Mouse (Mus musculus): ENCODE results near the gene AI467606. TPM values are rescaled to one million over a fixed set of nuclear protein-coding genes. Genes with fewer than 3 reads are reported as not detected.

Gene AI467606
- polyA plus RNA-seq, 1 experiment from 2014 or later: 1.8 TPM

GRCm38 (mm10) chr7:127136181-127137071, 45.3 kb downstream of the AI467606 start:
- Histone ChIP-seq H3K27me3 (no peaks in the 10 kb centered on the region), H3K27ac (no peak overlapping the region), H3K9ac (no peak overlapping the region), H3K36me3 (no peaks in the 10 kb centered on the region), H3K4me3 (no peak overlapping the region), H3K4me1 (no peaks in the 10 kb centered on the region; the same call in 1 of the 2 replicates), H3K4me2 (no peak overlapping the region), H3K9me3 (no peaks in the 10 kb centered on the region)
- 84% methylated on average over 22 of the region's 22 CpGs for WGBS
- ATAC-seq (ENCODE audit: insufficient number of reproducible peaks, insufficient read depth, low FRiP score, low TSS enrichment, low read depth): no peak

GRCm38 (mm10) chr7:127137262-127138017, 46.3 kb downstream of the AI467606 start, which contains the start of gene Spn:
Gene Spn, minus strand, starts transcription at chr7:127137823.
- no peak within 1 kb of the TSS for H3K9ac ChIP-seq
- H3K27ac ChIP-seq: no peak within 1 kb of the TSS
- no peak within 1 kb of the TSS for H3K4me3 ChIP-seq
- no peaks in the 10 kb centered on the region for H3K9me3 ChIP-seq
- H3K4me1 ChIP-seq: no peaks in the 10 kb centered on the region; the same call in 1 of the 2 replicates
- H3K27me3 ChIP-seq: no peaks in the 10 kb centered on the region
- no peak for ATAC-seq (ENCODE audit: insufficient number of reproducible peaks, insufficient read depth, low FRiP score, low TSS enrichment, low read depth)
- no peaks in the 10 kb centered on the region for H3K36me3 ChIP-seq
- H3K4me2 ChIP-seq: no peak within 1 kb of the TSS
- WGBS: 73% methylated on average over 9 of the region's 9 CpGs

DNA sequence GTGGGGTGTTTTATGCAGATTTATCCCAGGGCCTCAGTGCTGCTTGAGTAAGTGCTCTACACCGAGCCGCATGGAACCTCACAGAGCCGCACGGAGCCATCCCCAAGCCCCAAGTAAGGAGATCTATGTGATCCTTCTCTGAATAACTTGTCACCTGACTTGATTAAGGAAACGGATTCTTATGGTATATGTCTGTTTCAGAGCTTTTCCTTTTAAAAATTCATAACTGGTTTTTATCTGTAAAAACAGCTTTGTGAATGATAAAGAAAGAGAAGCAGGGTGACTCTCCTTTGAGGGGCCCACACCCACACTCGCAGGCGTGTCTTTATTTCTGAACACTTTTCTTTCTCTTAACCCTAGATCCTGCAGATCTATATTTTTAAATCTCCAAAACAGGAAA, 47.9 kb downstream of the AI467606 start:
- Histone ChIP-seq H3K27ac (no peak overlapping the region), H3K4me2 (no peak overlapping the region), H3K4me3 (no peak overlapping the region), H3K36me3 (no peaks in the 10 kb centered on the region), H3K9ac (no peak overlapping the region), H3K9me3 (no peaks in the 10 kb centered on the region), H3K4me1 (no peaks in the 10 kb centered on the region; the same call in 1 of the 2 replicates), H3K27me3 (no peaks in the 10 kb centered on the region)
- 87% methylated on average over 7 of the region's 7 CpGs for WGBS
- no peak for ATAC-seq (ENCODE audit: insufficient number of reproducible peaks, insufficient read depth, low FRiP score, low TSS enrichment, low read depth)

GRCm38 (mm10) chr7:127139562-127139961, 48.4 kb downstream of the AI467606 start:
- WGBS: 62% methylated on average over 5 of the region's 5 CpGs
- H3K4me1 ChIP-seq: no peaks in the 10 kb centered on the region; the same call in 1 of the 2 replicates
- ATAC-seq (ENCODE audit: insufficient number of reproducible peaks, insufficient read depth, low FRiP score, low TSS enrichment, low read depth): no peak
- H3K27ac ChIP-seq: no peak overlapping the region
- H3K4me2 ChIP-seq: no peak overlapping the region
- H3K27me3 ChIP-seq: no peaks in the 10 kb centered on the region
- H3K9me3 ChIP-seq: no peaks in the 10 kb centered on the region
- no peaks in the 10 kb centered on the region for H3K36me3 ChIP-seq
- no peak overlapping the region for H3K4me3 ChIP-seq
- H3K9ac ChIP-seq: no peak overlapping the region

DNA sequence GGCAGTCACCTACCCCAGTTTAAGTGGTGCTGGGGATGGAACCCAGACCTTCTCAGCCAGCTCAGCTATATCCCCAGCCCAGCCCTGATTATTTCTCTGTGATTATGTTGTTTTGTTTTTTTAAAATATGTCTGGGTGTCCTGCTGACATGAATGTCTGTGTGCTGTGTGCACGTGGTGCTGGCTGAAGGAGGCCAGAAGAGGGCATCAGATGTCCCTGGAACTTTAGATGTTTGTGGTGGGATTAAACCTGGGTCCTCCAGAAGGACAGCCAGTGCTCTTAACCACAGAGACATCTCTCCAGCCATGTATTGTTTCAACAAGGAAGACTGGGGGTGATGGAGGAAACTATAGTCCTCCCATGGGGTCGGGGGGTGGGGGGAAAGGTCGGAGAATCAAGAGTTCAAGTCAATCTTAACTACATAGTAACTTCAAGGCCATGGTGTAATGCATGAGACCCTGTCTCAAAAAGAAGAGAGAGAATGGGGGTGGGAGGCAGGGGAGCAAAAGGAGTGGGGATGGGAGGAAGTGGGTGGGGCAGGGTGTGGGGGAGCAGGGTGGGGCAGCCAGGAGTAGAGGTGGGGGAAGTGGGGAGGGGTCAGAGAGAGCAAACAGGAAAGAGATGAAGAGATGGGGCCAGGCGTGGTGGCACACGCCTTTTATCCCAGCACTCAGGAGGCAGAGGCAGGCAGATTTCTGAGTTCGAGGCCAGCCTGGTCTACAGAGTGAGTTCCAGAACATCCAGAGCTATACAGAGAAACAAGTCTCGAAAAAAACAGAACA, 49.7 kb downstream of the AI467606 start:
- 60% methylated on average over 7 of the region's 7 CpGs for WGBS
- no peaks in the 10 kb centered on the region for H3K27me3 ChIP-seq

DNA sequence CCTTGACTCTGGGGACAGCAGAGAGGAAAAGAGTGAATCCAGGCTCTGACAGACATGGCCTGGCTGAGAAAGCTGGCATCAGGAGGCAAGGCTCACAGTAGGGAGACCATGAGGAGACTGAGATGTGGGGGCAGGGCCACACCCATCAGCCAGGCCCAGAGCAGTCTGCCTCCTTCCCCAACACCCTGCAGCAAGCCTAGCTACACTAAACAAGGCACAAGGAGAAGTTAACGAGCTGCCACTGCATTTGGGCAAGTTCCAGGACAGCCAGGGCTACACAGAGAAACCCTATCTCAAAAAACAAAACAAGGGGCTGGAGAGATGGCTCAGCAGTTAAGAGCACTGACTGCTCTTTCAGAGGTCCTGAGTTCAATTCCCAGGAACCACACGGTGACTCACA, 51.1 kb downstream of the AI467606 start:
- H3K27ac ChIP-seq: no peak overlapping the region
- H3K4me2 ChIP-seq: no peak overlapping the region
- H3K9me3 ChIP-seq: no peaks in the 10 kb centered on the region
- ATAC-seq (ENCODE audit: insufficient number of reproducible peaks, insufficient read depth, low FRiP score, low TSS enrichment, low read depth): no peak
- peak overlapping the region; percentile 21; the same call in 1 of the 2 replicates for H3K9ac ChIP-seq
- no peak overlapping the region for H3K4me3 ChIP-seq
- 48% methylated on average over 2 of the region's 2 CpGs for WGBS
- peaks cover 3% of the 10 kb centered on the region for H3K4me1 ChIP-seq
- no peaks in the 10 kb centered on the region for H3K36me3 ChIP-seq
- H3K27me3 ChIP-seq: no peaks in the 10 kb centered on the region

More for the DNA sequence above, 49.7 kb downstream of the AI467606 start:
- no peak overlapping the region for H3K27ac ChIP-seq
- no peak for ATAC-seq (ENCODE audit: insufficient number of reproducible peaks, insufficient read depth, low FRiP score, low TSS enrichment, low read depth)
- H3K36me3 ChIP-seq: no peaks in the 10 kb centered on the region
- H3K4me3 ChIP-seq: no peak overlapping the region
- no peak overlapping the region for H3K9ac ChIP-seq
- H3K4me1 ChIP-seq: peaks cover 3% of the 10 kb centered on the region
- H3K9me3 ChIP-seq: no peaks in the 10 kb centered on the region
- no peak overlapping the region for H3K4me2 ChIP-seq

GRCm38 (mm10) chr7:127142666-127143065, 51.5 kb downstream of the AI467606 start:
- no peaks in the 10 kb centered on the region for H3K9me3 ChIP-seq
- H3K4me3 ChIP-seq: no peak overlapping the region
- no peak overlapping the region for H3K4me2 ChIP-seq
- peaks cover 3% of the 10 kb centered on the region for H3K4me1 ChIP-seq
- WGBS: 90% methylated on average over 4 of the region's 4 CpGs
- no peak overlapping the region for H3K9ac ChIP-seq
- ATAC-seq (ENCODE audit: insufficient number of reproducible peaks, insufficient read depth, low FRiP score, low TSS enrichment, low read depth): no peak
- no peaks in the 10 kb centered on the region for H3K27me3 ChIP-seq
- H3K27ac ChIP-seq: no peak overlapping the region
- H3K36me3 ChIP-seq: no peaks in the 10 kb centered on the region

Small RNAs within 50 kb of the gene (microRNA-seq; reads per million reads assigned to microRNA genes)
- not detected for gene Gm44343

Other genes with a start within 250 kb of the AI467606 start
- gene Doc2a, start 243.9 kb upstream of the AI467606 start, polyA plus RNA-seq (2015; fragmentation: Nextera tagmentation; extraction: Ambion mirVana): 1.6 and 1.9 TPM in 2 replicates
- gene Hirip3, start 229.4 kb upstream of the AI467606 start, polyA plus RNA-seq (2015; fragmentation: Nextera tagmentation; extraction: Ambion mirVana): 37.5 and 43.0 TPM in 2 replicates
- gene Ino80e, start 229.0 kb upstream of the AI467606 start, polyA plus RNA-seq (2015; fragmentation: Nextera tagmentation; extraction: Ambion mirVana): 84.1 and 108 TPM in 2 replicates
- gene Taok2, start 206.7 kb upstream of the AI467606 start, polyA plus RNA-seq (2015; fragmentation: Nextera tagmentation; extraction: Ambion mirVana): 53.4 and 53.6 TPM in 2 replicates
- 28.3 and 28.6 TPM in 2 replicates for gene Tmem219, start 168.4 kb upstream of the AI467606 start, polyA plus RNA-seq (2015; fragmentation: Nextera tagmentation; extraction: Ambion mirVana)
- 17.8 and 19.8 TPM in 2 replicates for gene Kctd13, start 162.5 kb upstream of the AI467606 start, polyA plus RNA-seq (2015; fragmentation: Nextera tagmentation; extraction: Ambion mirVana)
- 0.13 and 0.25 TPM in 2 replicates for gene Asphd1, start 141.8 kb upstream of the AI467606 start, polyA plus RNA-seq (2015; fragmentation: Nextera tagmentation; extraction: Ambion mirVana)
- 0.76 and 0.77 TPM in 2 replicates for gene Sez6l2, start 140.8 kb upstream of the AI467606 start, polyA plus RNA-seq (2015; fragmentation: Nextera tagmentation; extraction: Ambion mirVana)
- 95.8 and 97.0 TPM in 2 replicates for gene Cdipt, start 115.4 kb upstream of the AI467606 start, polyA plus RNA-seq (2015; fragmentation: Nextera tagmentation; extraction: Ambion mirVana)
- gene Cdiptos, start 115.3 kb upstream of the AI467606 start, polyA plus RNA-seq (2015; fragmentation: Nextera tagmentation; extraction: Ambion mirVana): 1.3 and 1.7 TPM in 2 replicates
- 5.3 and 7.1 TPM in 2 replicates for gene Mvp, start 76.7 kb upstream of the AI467606 start, polyA plus RNA-seq (2015; fragmentation: Nextera tagmentation; extraction: Ambion mirVana)
- gene Pagr1b, start 74.9 kb upstream of the AI467606 start, polyA plus RNA-seq (2015; fragmentation: Nextera tagmentation; extraction: Ambion mirVana): 0.47 TPM in 1 of 2 replicates, not detected in the other
- gene Pagr1a, start 74.0 kb upstream of the AI467606 start, polyA plus RNA-seq (2015; fragmentation: Nextera tagmentation; extraction: Ambion mirVana): 50.4 and 53.7 TPM in 2 replicates
- 83.4 and 89.6 TPM in 2 replicates for gene Gm42742, start 70.3 kb upstream of the AI467606 start, polyA plus RNA-seq (2015; fragmentation: Nextera tagmentation; extraction: Ambion mirVana)
- 13.1 and 16.9 TPM in 2 replicates for gene Prrt2, start 70.1 kb upstream of the AI467606 start, polyA plus RNA-seq (2015; fragmentation: Nextera tagmentation; extraction: Ambion mirVana)
- gene Maz, start 64.3 kb upstream of the AI467606 start, polyA plus RNA-seq (2015; fragmentation: Nextera tagmentation; extraction: Ambion mirVana): 63.6 and 73.0 TPM in 2 replicates
- gene Kif22, start 48.9 kb upstream of the AI467606 start, polyA plus RNA-seq (2015; fragmentation: Nextera tagmentation; extraction: Ambion mirVana): 99.4 and 124 TPM in 2 replicates
- 15.5 TPM in 1 of 2 replicates, not detected in the other for gene Zg16, start 4.0 kb upstream of the AI467606 start, polyA plus RNA-seq (2015; fragmentation: Nextera tagmentation; extraction: Ambion mirVana)
- 1.1 and 1.2 TPM in 2 replicates for gene Qprt, start 30.9 kb downstream of the AI467606 start, polyA plus RNA-seq (2015; fragmentation: Nextera tagmentation; extraction: Ambion mirVana)
- 0.15 and 0.25 TPM in 2 replicates for gene Spn, start 46.5 kb downstream of the AI467606 start, polyA plus RNA-seq (2015; fragmentation: Nextera tagmentation; extraction: Ambion mirVana)
- gene Cd2bp2, start 104.7 kb downstream of the AI467606 start, polyA plus RNA-seq (2015; fragmentation: Nextera tagmentation; extraction: Ambion mirVana): 68.3 and 73.3 TPM in 2 replicates
- 30.4 and 32.0 TPM in 2 replicates for gene Tbc1d10b, start 117.1 kb downstream of the AI467606 start, polyA plus RNA-seq (2015; fragmentation: Nextera tagmentation; extraction: Ambion mirVana)
- 34.1 and 41.1 TPM in 2 replicates for gene Mylpf, start 117.5 kb downstream of the AI467606 start, polyA plus RNA-seq (2015; fragmentation: Nextera tagmentation; extraction: Ambion mirVana)
- gene Zfp553, start 141.7 kb downstream of the AI467606 start, polyA plus RNA-seq (2015; fragmentation: Nextera tagmentation; extraction: Ambion mirVana): 53.7 and 55.0 TPM in 2 replicates
- 26.9 and 29.6 TPM in 2 replicates for gene Sept1, start 141.8 kb downstream of the AI467606 start, polyA plus RNA-seq (2015; fragmentation: Nextera tagmentation; extraction: Ambion mirVana)
- gene Zfp771, start 152.9 kb downstream of the AI467606 start, polyA plus RNA-seq (2015; fragmentation: Nextera tagmentation; extraction: Ambion mirVana): 78.2 and 83.9 TPM in 2 replicates
- gene Dctpp1, start 169.3 kb downstream of the AI467606 start, polyA plus RNA-seq (2015; fragmentation: Nextera tagmentation; extraction: Ambion mirVana): 156 and 206 TPM in 2 replicates
- gene Sephs2, start 182.7 kb downstream of the AI467606 start, polyA plus RNA-seq (2015; fragmentation: Nextera tagmentation; extraction: Ambion mirVana): 63.4 and 64.1 TPM in 2 replicates
- 0.52 and 1.1 TPM in 2 replicates for gene Itgal, start 204.9 kb downstream of the AI467606 start, polyA plus RNA-seq (2015; fragmentation: Nextera tagmentation; extraction: Ambion mirVana)

All from embryonic facial prominence, embryonic 13.5 days (tissue).